Mouse (Mus musculus): ENCODE measurements around the gene Wfdc2. TPM values are rescaled to one million over a fixed set of nuclear protein-coding genes. Genes with fewer than 3 reads are reported as not detected.
"Not testable (repeated sequence)": the region's sequence is repeated elsewhere in the genome, so short reads cannot be mapped to it uniquely, and the experiment has no call there.

The Wfdc2 gene
- polyA plus RNA-seq, 1 experiment = 0.76 TPM

DNA sequence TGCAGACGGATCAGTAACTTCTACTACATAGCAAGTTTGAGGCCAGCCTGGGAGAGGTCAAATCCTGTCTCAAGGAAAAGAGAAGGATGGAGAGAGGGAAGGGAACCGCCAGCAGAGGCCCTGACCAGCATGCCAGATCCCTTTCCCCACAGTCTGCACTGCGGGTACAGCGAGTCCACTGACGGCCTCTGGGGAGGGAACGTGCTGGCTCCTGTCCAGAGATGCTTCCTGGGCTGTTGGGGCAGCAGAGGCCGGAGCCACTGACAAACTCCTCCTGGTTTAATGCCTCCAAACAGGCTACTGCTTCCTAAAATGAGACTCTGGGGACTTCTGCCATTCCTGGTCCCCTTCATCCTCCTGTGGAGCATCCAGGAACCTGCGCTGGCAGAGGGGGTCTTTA lies 51.3 kb downstream of the Wfdc2 start, which contains the start of the genes Wfdc6b and Wfdc8:
Gene Wfdc6b, plus strand, starts transcription at position 52 of the 400 bp plus-strand sequence.
Gene Wfdc8, minus strand, starts transcription at position 156 of the 400 bp plus-strand sequence.
- DNase-seq (ENCODE audit: extremely low spot score in 1 of 2, low spot score in 1 of 2) = not testable (repeated sequence)

DNA sequence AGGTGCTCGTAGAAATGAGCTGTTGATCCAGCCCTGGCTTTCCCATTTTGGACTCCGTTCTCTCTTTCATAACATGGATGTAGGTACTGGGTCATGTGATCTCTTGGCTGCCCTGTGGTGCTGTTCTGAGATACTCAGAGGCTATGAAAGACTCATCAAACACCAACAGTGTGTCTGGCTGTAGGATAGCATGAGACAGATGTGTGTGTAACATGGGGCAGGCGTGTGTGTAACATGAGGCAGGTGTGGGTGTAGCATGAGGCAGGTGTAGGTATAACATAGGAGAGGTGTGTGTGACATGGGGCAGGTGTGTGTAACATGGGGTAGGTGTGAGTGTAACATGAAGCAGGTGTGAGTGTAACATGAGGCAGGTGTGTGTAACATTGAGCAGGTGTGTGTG lies 53.2 kb downstream of the Wfdc2 start:
- DNase-seq (ENCODE audit: extremely low spot score in 1 of 2, low spot score in 1 of 2) = no peak

Other genes starting within 250 kb of the Wfdc2 start
- gene Svs6, start 245.7 kb upstream of the Wfdc2 start, polyA plus RNA-seq (2012; rRNA removed) = not detected in 2 replicates
- not detected in 2 replicates for gene Svs5, start 229.7 kb upstream of the Wfdc2 start, polyA plus RNA-seq (2012; rRNA removed)
- 0.67 and 0.68 TPM in 2 replicates for gene Slpi, start 173.3 kb upstream of the Wfdc2 start, polyA plus RNA-seq (2012; rRNA removed)
- gene Rbpjl, start 159.3 kb upstream of the Wfdc2 start, polyA plus RNA-seq (2012; rRNA removed) = 1.7 and 1.8 TPM in 2 replicates
- 25.8 and 25.9 TPM in 2 replicates for gene Matn4, start 157.3 kb upstream of the Wfdc2 start, polyA plus RNA-seq (2012; rRNA removed)
- 45.0 and 46.5 TPM in 2 replicates for gene Sdc4, start 118.5 kb upstream of the Wfdc2 start, polyA plus RNA-seq (2012; rRNA removed)
- 58.1 and 59.1 TPM in 2 replicates for gene Sys1, start 105.4 kb upstream of the Wfdc2 start, polyA plus RNA-seq (2012; rRNA removed)
- gene Gm20458, start 101.4 kb upstream of the Wfdc2 start, polyA plus RNA-seq (2012; rRNA removed) = 9.3 and 10.0 TPM in 2 replicates
- not detected in 2 replicates for gene Trp53tg5, start 88.7 kb upstream of the Wfdc2 start, polyA plus RNA-seq (2012; rRNA removed)
- 182 and 219 TPM in 2 replicates for gene Dbndd2, start 76.3 kb upstream of the Wfdc2 start, polyA plus RNA-seq (2012; rRNA removed)
- 80.6 and 84.7 TPM in 2 replicates for gene Pigt, start 64.9 kb upstream of the Wfdc2 start, polyA plus RNA-seq (2012; rRNA removed)
- gene Spint3, start 11.0 kb downstream of the Wfdc2 start, polyA plus RNA-seq (2012; rRNA removed) = not detected in 2 replicates
- 0.12 TPM in 1 of 2 replicates, not detected in the other for gene Wfdc6a, start 23.0 kb downstream of the Wfdc2 start, polyA plus RNA-seq (2012; rRNA removed)
- gene Eppin, start 31.2 kb downstream of the Wfdc2 start, polyA plus RNA-seq (2012; rRNA removed) = not detected in 2 replicates
- not detected in 2 replicates for gene Wfdc6b, start 51.1 kb downstream of the Wfdc2 start, polyA plus RNA-seq (2012; rRNA removed)
- gene Wfdc8, start 51.2 kb downstream of the Wfdc2 start, polyA plus RNA-seq (2012; rRNA removed) = not detected in 2 replicates
- gene Wfdc16, start 76.4 kb downstream of the Wfdc2 start, polyA plus RNA-seq (2012; rRNA removed) = not detected in 2 replicates
- not detected in 2 replicates for gene Wfdc10, start 93.6 kb downstream of the Wfdc2 start, polyA plus RNA-seq (2012; rRNA removed)
- gene Wfdc9, start 94.2 kb downstream of the Wfdc2 start, polyA plus RNA-seq (2012; rRNA removed) = not detected in 2 replicates
- gene Wfdc11, start 111.7 kb downstream of the Wfdc2 start, polyA plus RNA-seq (2012; rRNA removed) = not detected in 2 replicates
- not detected in 2 replicates for gene Wfdc13, start 122.7 kb downstream of the Wfdc2 start, polyA plus RNA-seq (2012; rRNA removed)
- gene Spint4, start 136.1 kb downstream of the Wfdc2 start, polyA plus RNA-seq (2012; rRNA removed) = not detected in 2 replicates
- gene Spint5, start 152.9 kb downstream of the Wfdc2 start, polyA plus RNA-seq (2012; rRNA removed) = not detected in 2 replicates
- 2.4 and 3.3 TPM in 2 replicates for gene Wfdc3, start 183.5 kb downstream of the Wfdc2 start, polyA plus RNA-seq (2012; rRNA removed)
- 44.3 and 46.4 TPM in 2 replicates for gene Dnttip1, start 183.6 kb downstream of the Wfdc2 start, polyA plus RNA-seq (2012; rRNA removed)
- 2.0 and 2.8 TPM in 2 replicates for gene Ube2c, start 207.5 kb downstream of the Wfdc2 start, polyA plus RNA-seq (2012; rRNA removed)
- gene Tnnc2, start 217.6 kb downstream of the Wfdc2 start, polyA plus RNA-seq (2012; rRNA removed) = 0.96 and 3.9 TPM in 2 replicates
- gene Snx21, start 223.4 kb downstream of the Wfdc2 start, polyA plus RNA-seq (2012; rRNA removed) = 59.9 and 60.9 TPM in 2 replicates
- 29.4 and 35.0 TPM in 2 replicates for gene Acot8, start 242.5 kb downstream of the Wfdc2 start, polyA plus RNA-seq (2012; rRNA removed)
- gene Zswim3, start 242.7 kb downstream of the Wfdc2 start, polyA plus RNA-seq (2012; rRNA removed) = 7.7 and 7.9 TPM in 2 replicates